Mouse (Mus musculus) neural tube, embryonic 13.5 days (tissue): ENCODE measurements around the gene Mettl16. TPM values are rescaled to one million over a fixed set of nuclear protein-coding genes. Genes with fewer than 3 reads are reported as not detected.
A peak's percentile ranks its signal among the peaks of the same experiment; 100 is the strongest.

Experiments
- ATAC-seq: fragments of 200-750 bp; cut with Nextera tagmentation; 2 replicates; pipeline ENCODE4 v1.8.0; 2017; ENCODE audit warnings: low read depth, mild to moderate bottlenecking, moderate TSS enrichment, moderate library complexity
- H3K27ac ChIP-seq: fragments of 300-500 bp; sonication (generic); replicated peaks from 2 replicates; pipeline ENCODE4 v1.5.1; 2015; ENCODE audit warnings: moderate library complexity, mild to moderate bottlenecking, inconsistent platforms
- H3K27me3 ChIP-seq: fragments of 300-500 bp; sonication (generic); 2 replicates; pipeline ENCODE4 v1.6.1; 2015; ENCODE audit warnings: mild to moderate bottlenecking, inconsistent platforms
- H3K36me3 ChIP-seq: fragments of 300-500 bp; sonication (generic); 2 replicates; pipeline ENCODE4 v1.6.1; 2015; ENCODE audit warnings: mild to moderate bottlenecking, inconsistent platforms
- H3K4me1 ChIP-seq: fragments of 300-500 bp; sonication (generic); replicated peaks from 2 replicates; pipeline ENCODE4 v1.6.1; 2015; ENCODE audit warnings: inconsistent platforms
- H3K4me2 ChIP-seq: fragments of 300-500 bp; sonication (generic); 2 replicates; pipeline ENCODE4 v1.6.1; 2015; ENCODE audit warnings: inconsistent platforms, mild to moderate bottlenecking, moderate library complexity
- H3K4me3 ChIP-seq: fragments of 300-500 bp; sonication (generic); 2 replicates; pipeline ENCODE4 v1.5.1; 2015; ENCODE audit warnings: mild to moderate bottlenecking, inconsistent platforms
- H3K9ac ChIP-seq: fragments of 300-500 bp; sonication (generic); 2 replicates; pipeline ENCODE4 v1.6.1; 2015; ENCODE audit warnings: moderate library complexity, mild to moderate bottlenecking, inconsistent platforms
- H3K9me3 ChIP-seq: fragments of 300-500 bp; sonication (generic); 2 replicates; pipeline ENCODE4 v1.6.1; 2016; ENCODE audit warnings: inconsistent platforms
- WGBS: fragments of 180-500 bp; shearing (Covaris S2); methylation state at CpG from one replicate; pipeline ENCODE4 v1.1.7; 2015; 5-methylcytosine and 5-hydroxymethylcytosine counted together
- polyA plus RNA-seq: library from polyadenylated mRNA; unstranded; fragments of >200 nt; fragmentation: Nextera tagmentation; extraction: Ambion mirVana; gene quantifications from 2 replicates; pipeline ENCODE4 v1.2.1, GENCODE M21; 2015

Gene Mettl16
- polyA plus RNA-seq, 1 experiment from 2014 or later = 40.2 TPM

DNA sequence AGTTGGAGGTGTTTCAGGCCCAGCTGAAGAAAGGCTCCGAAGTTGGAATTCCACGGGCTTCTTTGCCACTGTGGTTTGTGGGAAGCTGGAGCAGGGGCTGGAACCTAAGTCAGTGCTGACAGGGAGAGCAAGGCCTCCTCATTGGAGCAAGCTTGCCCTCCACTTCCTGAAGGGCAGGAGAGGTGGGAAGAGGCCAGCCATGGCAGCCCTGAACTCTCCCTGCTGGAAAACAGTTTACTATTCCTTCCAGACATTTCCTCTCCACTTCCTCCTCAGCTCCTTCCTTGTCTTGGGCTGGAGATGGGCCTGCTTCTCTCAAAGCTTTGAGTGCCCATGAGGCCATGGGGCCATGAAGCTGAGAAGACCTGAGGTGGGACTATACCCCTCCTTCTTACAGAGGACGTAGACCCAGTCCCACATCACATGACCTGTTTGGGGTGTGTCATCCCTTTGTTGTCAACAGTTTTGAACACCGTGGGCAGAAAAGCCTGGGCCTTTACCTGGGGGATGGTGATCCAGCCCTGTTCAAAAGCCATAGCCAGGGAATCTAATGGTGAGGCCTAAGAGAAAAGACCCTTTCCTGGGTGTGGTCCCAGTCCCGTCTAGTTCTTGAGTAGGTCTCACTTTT lies 64.1 kb downstream of the Mettl16 start:
- H3K4me3 ChIP-seq = no peak overlapping the region
- 0 out of 2 replicates have a peak overlapping the region, but pooled peaks have one; percentile 26 for H3K9ac ChIP-seq
- no peak for ATAC-seq
- WGBS = 69% methylated on average over 5 of the region's 5 CpGs
- no peaks in the 10 kb centered on the region for H3K27me3 ChIP-seq
- H3K9me3 ChIP-seq = no peaks in the 10 kb centered on the region
- no peak overlapping the region for H3K4me2 ChIP-seq
- H3K27ac ChIP-seq = peak overlapping the region; percentile 5; the same call in 1 of the 2 replicates
- no peaks in the 10 kb centered on the region for H3K36me3 ChIP-seq
- H3K4me1 ChIP-seq = peaks cover 66% of the 10 kb centered on the region

GRCm38 (mm10) chr11:74835593-74836224 lies 65.1 kb downstream of the Mettl16 start:
- no peak overlapping the region for H3K4me3 ChIP-seq
- peaks cover 66% of the 10 kb centered on the region for H3K4me1 ChIP-seq
- no peak overlapping the region for H3K27ac ChIP-seq
- H3K36me3 ChIP-seq = no peaks in the 10 kb centered on the region
- no peak overlapping the region for H3K4me2 ChIP-seq
- peak overlapping the region; percentile 38; the same call in 1 of the 2 replicates for H3K9ac ChIP-seq
- no peaks in the 10 kb centered on the region for H3K9me3 ChIP-seq
- no peaks in the 10 kb centered on the region for H3K27me3 ChIP-seq
- WGBS = 81% methylated on average over 6 of the region's 6 CpGs
- ATAC-seq = no peak

GRCm38 (mm10) chr11:74836225-74837055 lies 65.8 kb downstream of the Mettl16 start:
- WGBS = 90% methylated on average over 22 of the region's 22 CpGs
- 0 out of 2 replicates have a peak, but pooled peaks cover 3% of the 10 kb centered on the region for H3K36me3 ChIP-seq
- no peak for ATAC-seq
- H3K9ac ChIP-seq = peak overlapping the region; percentile 31; the same call in 1 of the 2 replicates
- H3K27me3 ChIP-seq = no peaks in the 10 kb centered on the region
- H3K4me2 ChIP-seq = peak overlapping the region; percentile 80
- H3K27ac ChIP-seq = no peak overlapping the region
- no peaks in the 10 kb centered on the region for H3K9me3 ChIP-seq
- peaks cover 66% of the 10 kb centered on the region for H3K4me1 ChIP-seq
- H3K4me3 ChIP-seq = no peak overlapping the region

- Histone ChIP-seq H3K4me1 (peaks cover 66% of the 10 kb centered on the region), H3K27ac (peak overlapping the region; percentile 91), H3K9ac (peak overlapping the region; percentile 73), H3K27me3 (no peaks in the 10 kb centered on the region), H3K9me3 (no peaks in the 10 kb centered on the region), H3K4me2 (peak overlapping the region; percentile 80), H3K36me3 (peaks cover 10% of the 10 kb centered on the region), H3K4me3 (peak overlapping the region; percentile 54)
- no peak for ATAC-seq
- WGBS = 47% methylated on average over 16 of the region's 16 CpGs
These were observed 66.5 kb downstream of the Mettl16 start for GRCm38 (mm10) chr11:74837056-74837693.

GRCm38 (mm10) chr11:74837694-74838431 lies 67.2 kb downstream of the Mettl16 start:
- H3K9ac ChIP-seq = peak overlapping the region; percentile 73
- peak overlapping the region; percentile 54 for H3K4me3 ChIP-seq
- ATAC-seq = peak; percentile 71
- WGBS = under 1% methylated on average over 54 of the region's 54 CpGs
- peak overlapping the region; percentile 91 for H3K27ac ChIP-seq
- peaks cover 17% of the 10 kb centered on the region for H3K36me3 ChIP-seq
- peaks cover 61% of the 10 kb centered on the region for H3K4me1 ChIP-seq
- no peaks in the 10 kb centered on the region for H3K9me3 ChIP-seq
- H3K4me2 ChIP-seq = peak overlapping the region; percentile 80
- H3K27me3 ChIP-seq = no peaks in the 10 kb centered on the region

GRCm38 (mm10) chr11:74838441-74838840 lies 67.8 kb downstream of the Mettl16 start:
- peaks cover 55% of the 10 kb centered on the region for H3K4me1 ChIP-seq
- peak; percentile 60 for ATAC-seq
- H3K9ac ChIP-seq = peak overlapping the region; percentile 73
- peak overlapping the region; percentile 91 for H3K27ac ChIP-seq
- H3K36me3 ChIP-seq = peaks cover 22% of the 10 kb centered on the region
- H3K4me3 ChIP-seq = peak overlapping the region; percentile 54
- H3K4me2 ChIP-seq = peak overlapping the region; percentile 80
- no peaks in the 10 kb centered on the region for H3K9me3 ChIP-seq
- WGBS = under 1% methylated on average over 35 of the region's 35 CpGs
- no peaks in the 10 kb centered on the region for H3K27me3 ChIP-seq

- Histone ChIP-seq H3K36me3 (peaks cover 28% of the 10 kb centered on the region), H3K4me2 (peak overlapping the region; percentile 80), H3K9ac (no peak overlapping the region), H3K27ac (peak overlapping the region; percentile 91), H3K4me3 (peak overlapping the region; percentile 54), H3K27me3 (no peaks in the 10 kb centered on the region), H3K9me3 (no peaks in the 10 kb centered on the region), H3K4me1 (peaks cover 50% of the 10 kb centered on the region)
- no peak for ATAC-seq
- WGBS = 55% methylated on average over 6 of the region's 6 CpGs
These were observed 68.3 kb downstream of the Mettl16 start for GRCm38 (mm10) chr11:74838971-74839370.

DNA sequence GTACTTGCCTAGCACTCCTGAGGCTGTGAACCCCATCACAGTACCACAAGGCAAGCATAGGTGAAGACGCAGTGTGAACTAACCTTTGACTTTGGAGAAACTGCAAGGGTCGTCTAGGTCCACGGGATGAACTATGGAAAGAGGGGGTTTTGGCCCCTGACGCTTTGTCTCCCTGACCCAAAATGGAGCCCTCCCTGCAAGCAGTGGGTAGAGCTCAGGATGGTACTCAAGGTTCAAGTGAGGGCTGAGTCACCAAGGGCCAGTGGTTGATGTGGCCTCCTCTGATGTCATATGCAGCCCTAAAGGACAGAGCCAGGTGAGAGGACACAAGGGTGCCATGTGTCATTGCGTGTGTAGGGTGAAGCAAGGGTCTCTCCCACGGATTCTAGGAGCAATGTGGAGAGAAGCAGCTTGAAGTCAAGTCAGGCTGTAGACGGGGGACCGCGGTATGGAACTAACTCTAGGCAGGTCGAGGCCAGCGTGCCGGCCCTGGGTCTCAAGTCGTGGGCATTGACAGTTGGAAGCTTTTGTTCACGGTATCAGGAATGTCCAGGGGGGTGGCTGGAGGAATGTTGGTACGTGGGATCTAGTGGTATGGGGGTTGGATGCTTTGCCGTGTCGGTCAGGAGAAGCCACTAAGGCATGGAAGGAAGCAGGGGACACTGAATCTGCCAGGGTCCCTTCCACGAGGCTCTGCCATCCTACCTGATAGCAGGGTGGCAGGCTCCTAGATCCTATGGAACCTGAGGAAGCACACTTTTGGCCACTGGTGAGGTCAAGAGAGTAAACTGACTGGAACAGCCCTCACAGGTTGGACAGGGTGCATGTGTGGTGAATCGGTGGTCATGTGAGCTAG lies 69.5 kb downstream of the Mettl16 start:
- Histone ChIP-seq H3K4me3 (no peak overlapping the region), H3K4me2 (no peak overlapping the region), H3K27ac (no peak overlapping the region), H3K9me3 (no peaks in the 10 kb centered on the region), H3K9ac (no peak overlapping the region), H3K36me3 (peaks cover 39% of the 10 kb centered on the region), H3K4me1 (peaks cover 38% of the 10 kb centered on the region), H3K27me3 (no peaks in the 10 kb centered on the region)
- no peak for ATAC-seq
- 94% methylated on average over 19 of the region's 19 CpGs for WGBS

DNA sequence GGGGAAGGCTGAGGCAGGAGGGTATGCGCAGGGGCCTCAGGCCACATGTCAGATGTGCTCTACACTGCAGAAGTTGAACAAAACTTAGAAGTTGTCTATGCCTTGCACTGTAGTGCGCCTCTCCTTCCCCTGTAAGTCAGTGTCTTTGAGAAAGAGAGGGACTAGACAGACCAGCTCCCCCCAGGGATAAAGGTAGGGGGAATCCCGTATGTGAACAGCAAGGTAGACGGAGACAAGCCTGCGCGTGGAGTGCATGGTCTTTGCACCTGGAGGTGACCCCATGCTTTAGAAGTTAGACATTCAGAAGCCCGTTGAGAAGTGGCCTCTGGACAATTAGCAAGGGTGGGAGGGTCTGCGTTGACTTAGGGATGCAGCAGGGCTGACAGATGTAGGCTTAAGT lies 70.1 kb downstream of the Mettl16 start:
- Histone ChIP-seq H3K27me3 (no peaks in the 10 kb centered on the region), H3K4me3 (no peak overlapping the region), H3K27ac (0 out of 2 replicates have a peak overlapping the region, but pooled peaks have one; percentile 46), H3K4me1 (peaks cover 34% of the 10 kb centered on the region), H3K36me3 (peaks cover 44% of the 10 kb centered on the region), H3K9me3 (no peaks in the 10 kb centered on the region), H3K9ac (no peak overlapping the region), H3K4me2 (no peak overlapping the region)
- WGBS = 93% methylated on average over 8 of the region's 8 CpGs
- no peak for ATAC-seq

GRCm38 (mm10) chr11:74841366-74841765 lies 70.7 kb downstream of the Mettl16 start:
- no peaks in the 10 kb centered on the region for H3K27me3 ChIP-seq
- no peaks in the 10 kb centered on the region for H3K9me3 ChIP-seq
- no peak for ATAC-seq
- H3K4me3 ChIP-seq = no peak overlapping the region
- no peak overlapping the region for H3K9ac ChIP-seq
- H3K4me2 ChIP-seq = no peak overlapping the region
- H3K36me3 ChIP-seq = peaks cover 47% of the 10 kb centered on the region
- 76% methylated on average over 9 of the region's 9 CpGs for WGBS
- peaks cover 28% of the 10 kb centered on the region for H3K4me1 ChIP-seq
- peak overlapping the region; percentile 46; the same call in 1 of the 2 replicates for H3K27ac ChIP-seq
